Mouse (Mus musculus): ENCODE measurements around the gene Prg4. TPM values are rescaled to one million over a fixed set of nuclear protein-coding genes. Genes with fewer than 3 reads are reported as not detected.

Prg4 gene
- total RNA-seq, 2 experiments from 2014 or later, result 1.1 to 3.2 TPM

GRCm38 (mm10) chr1:150407285-150407684 lies 58.7 kb downstream of the Prg4 start:
- no peak for DNase-seq (ENCODE audit: low spot score in 2 of 2)

GRCm38 (mm10) chr1:150404555-150404954 lies 61.4 kb downstream of the Prg4 start:
- no peak for DNase-seq (ENCODE audit: low spot score in 2 of 2)

- no peak for DNase-seq (ENCODE audit: low spot score in 2 of 2)
These were observed 62.1 kb downstream of the Prg4 start for GRCm38 (mm10) chr1:150403914-150404313.

Other genes starting within 250 kb of the Prg4 start
- not detected for gene Pdc, start 146.7 kb downstream of the Prg4 start, total RNA-seq (2021)
- gene Tpr, start 73.3 kb downstream of the Prg4 start, total RNA-seq (2021), result 100 to 1,000 TPM; 130 to 146 TPM
- gene Odr4, start 73.1 kb downstream of the Prg4 start, total RNA-seq (2021), result 10 to 100 TPM; 44.5 to 47.7 TPM

Data from adrenal gland, postnatal 4 days (tissue).